In the genomic region with DNA sequence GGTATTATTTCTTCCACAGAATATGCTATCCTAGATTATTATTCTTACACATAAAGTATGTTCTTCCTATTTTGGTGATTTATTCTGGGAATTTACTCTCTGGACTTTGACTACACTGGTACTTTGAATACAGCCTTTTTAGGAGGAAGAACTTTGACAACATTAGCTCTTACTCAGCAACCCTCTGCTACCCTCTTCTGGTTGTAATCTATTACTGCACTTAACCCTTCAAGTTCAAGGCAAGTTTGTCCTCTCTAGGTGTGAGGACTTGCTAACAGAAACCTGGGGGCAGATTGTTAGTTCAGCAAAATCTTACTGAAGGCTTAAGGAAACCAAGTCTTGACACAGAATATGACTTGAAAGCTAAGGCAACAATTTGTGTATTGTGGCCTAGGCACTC, we compare ENCODE assay signal across 12 mouse cellular contexts. TPM values are rescaled to one million over a fixed set of nuclear protein-coding genes. Genes with fewer than 3 reads are reported as not detected.
A peak's percentile ranks its signal among the peaks of the same experiment; 100 is the strongest.
DNase-seq lines count a peak whose midpoint lies in the region; TF ChIP-seq lines count a peak whose summit lies in the region.
"Had no signal": no experiment of that assay in that cellular context is flagged by ENCODE, and none has a peak within 500 bp of the region (broad histone marks: within the 10 kb centered on the region; RNA-seq: fewer than 3 reads in every experiment).

No protein-coding gene starts in this region.

- H3K27ac ChIP-seq in kidney, adult 2 months (ENCODE audit: insufficient read depth, low read depth, low read length) = no peak overlapping the region
- H3K27ac ChIP-seq in ES-Bruce4 (ENCODE audit: insufficient read depth, low read length) = no peak overlapping the region
- no peak overlapping the region for H3K27ac ChIP-seq in heart, embryonic 10.5 days
- H3K27ac ChIP-seq: liver, embryonic 15.5 days had no signal

- TF ChIP-seq EP300 in ES-Bruce4 (IDR thresholded peaks at IDR 0.05; ENCODE audit: insufficient read depth, low read depth, low read length) = no peak

- no peaks in the 10 kb centered on the region for H3K27me3 ChIP-seq in kidney, adult 2 months (replicated peaks; ENCODE audit: control insufficient read depth, insufficient read depth, low read length)
- no peaks in the 10 kb centered on the region for H3K27me3 ChIP-seq in ES-Bruce4 (ENCODE audit: control insufficient read depth, insufficient read depth, low read length, poor library complexity, severe bottlenecking)
- H3K27me3 ChIP-seq in heart, embryonic 10.5 days (ENCODE audit: insufficient read depth, poor library complexity, severe bottlenecking) = no peaks in the 10 kb centered on the region
- H3K27me3 ChIP-seq: liver, embryonic 15.5 days had no signal

- no peaks in the 10 kb centered on the region for H3K4me1 ChIP-seq in kidney, adult 2 months (ENCODE audit: control insufficient read depth, insufficient read depth, low read length)
- H3K4me1 ChIP-seq in ES-Bruce4 (ENCODE audit: control insufficient read depth, insufficient read depth, low read length) = no peaks in the 10 kb centered on the region
- no peaks in the 10 kb centered on the region for H3K4me1 ChIP-seq in heart, embryonic 10.5 days
- H3K4me1 ChIP-seq: liver, embryonic 15.5 days had no signal

- H3K4me3 ChIP-seq in kidney, adult 2 months (ENCODE audit: insufficient read depth, low read depth, low read length) = no peak overlapping the region
- H3K4me3 ChIP-seq in ES-Bruce4 (ENCODE audit: low read depth, low read length) = no peak overlapping the region
- H3K4me3 ChIP-seq in heart, embryonic 10.5 days = no peak overlapping the region
- H3K4me3 ChIP-seq: erythroblast, embryonic 14.5 days; liver, embryonic 15.5 days had no signal

- no peaks in the 10 kb centered on the region for H3K9me3 ChIP-seq in ES-Bruce4 (replicated peaks; ENCODE audit: control insufficient read depth, insufficient read depth, low read length, poor library complexity, severe bottlenecking)
- H3K9me3 ChIP-seq in heart, embryonic 10.5 days = no peaks in the 10 kb centered on the region
- H3K9me3 ChIP-seq: liver, embryonic 15.5 days had no signal

- DNase-seq in kidney, adult 2 months = peak; percentile 41
- no peak for DNase-seq in kidney, postnatal 25 days
- DNase-seq in 3T3-L1 (ENCODE audit: low read depth, low spot score) = peak; percentile 57
- peak; percentile 13 for DNase-seq in fibroblast of lung, adult 2 months (ENCODE audit: low read depth)
- DNase-seq in thymus, postnatal 14 days = no peak
- DNase-seq in heart, embryonic 10.5 days (ENCODE audit: low spot score) = no peak
- DNase-seq in spleen, adult 12 weeks (ENCODE audit: low spot score) = no peak
- DNase-seq: adrenal gland, adult 2 months had no signal

- H3K36me3 ChIP-seq in kidney, adult 2 months (ENCODE audit: control insufficient read depth, insufficient read depth, low read length) = no peaks in the 10 kb centered on the region
- no peaks in the 10 kb centered on the region for H3K36me3 ChIP-seq in ES-Bruce4 (ENCODE audit: control insufficient read depth, insufficient read depth, low read length, poor library complexity, severe bottlenecking)
- no peaks in the 10 kb centered on the region for H3K36me3 ChIP-seq in heart, embryonic 10.5 days
- H3K36me3 ChIP-seq: liver, embryonic 15.5 days had no signal

- TF ChIP-seq CTCF in kidney, adult 2 months (conservative IDR thresholded peaks at IDR 0.05; ENCODE audit: insufficient read depth, insufficient read length, low read depth, low read length) = 0 out of 2 replicates have a peak, but pooled peaks have one; percentile 11
- TF ChIP-seq CTCF in ES-Bruce4 (IDR thresholded peaks at IDR 0.05; ENCODE audit: low read depth, low read length) = peak; percentile 3

- no peak for TF ChIP-seq POLR2A in kidney, adult 2 months (IDR thresholded peaks at IDR 0.05; ENCODE audit: low read depth, low read length)
- TF ChIP-seq POLR2A in ES-Bruce4 (IDR thresholded peaks at IDR 0.05; ENCODE audit: insufficient read depth, low read length) = no peak

- H3K9ac ChIP-seq in ES-Bruce4 (ENCODE audit: low read depth, poor library complexity, severe bottlenecking) = no peak overlapping the region
- H3K9ac ChIP-seq: liver, embryonic 15.5 days had no signal

RNA-seq across cellular contexts. Expression of gene Grm5, which starts 17.5 kb away (rescaled TPM):
- polyA plus RNA-seq in kidney, adult 2 months (2012; rRNA removed) = not detected in 2 replicates
- not detected in 2 replicates for polyA plus RNA-seq in ES-Bruce4 (2011; ENCODE audit: insufficient read depth, insufficient read length, low read depth, missing spikeins)
- not detected in 2 replicates for polyA plus RNA-seq in heart, embryonic 10.5 days (2016; fragmentation: Nextera tagmentation; extraction: Ambion mirVana)
- polyA plus RNA-seq: adrenal gland, adult 2 months; erythroblast, embryonic 14.5 days; intestine, embryonic 14.5 days; liver, embryonic 15.5 days had no signal

Comparison
In these comparisons a context has a peak if more than half of its experiments do, and no peak if none do; other contexts are left out.
1. DNase-seq: peak in kidney, adult 2 months (single experiment), 3T3-L1 (single experiment) and fibroblast of lung, adult 2 months (single experiment); none in kidney, postnatal 25 days (0 of 2), thymus, postnatal 14 days (single experiment), heart, embryonic 10.5 days (single experiment) and spleen, adult 12 weeks (single experiment).